Mouse (Mus musculus) naive thymus-derived CD4-positive, alpha-beta T cell, adult 5 months (primary cell): ENCODE data around the gene Gm9732. TPM values are rescaled to one million over a fixed set of nuclear protein-coding genes. Genes with fewer than 3 reads are reported as not detected.

Experiments
- polyA plus RNA-seq: library from polyadenylated mRNA; unstranded; fragments of 100-300 nt; shearing (Covaris generic); gene quantifications from one replicate; pipeline ENCODE4 v1.2.1, GENCODE M21; 2017

Gene Gm9732
- polyA plus RNA-seq = 0.76 TPM

DNA sequence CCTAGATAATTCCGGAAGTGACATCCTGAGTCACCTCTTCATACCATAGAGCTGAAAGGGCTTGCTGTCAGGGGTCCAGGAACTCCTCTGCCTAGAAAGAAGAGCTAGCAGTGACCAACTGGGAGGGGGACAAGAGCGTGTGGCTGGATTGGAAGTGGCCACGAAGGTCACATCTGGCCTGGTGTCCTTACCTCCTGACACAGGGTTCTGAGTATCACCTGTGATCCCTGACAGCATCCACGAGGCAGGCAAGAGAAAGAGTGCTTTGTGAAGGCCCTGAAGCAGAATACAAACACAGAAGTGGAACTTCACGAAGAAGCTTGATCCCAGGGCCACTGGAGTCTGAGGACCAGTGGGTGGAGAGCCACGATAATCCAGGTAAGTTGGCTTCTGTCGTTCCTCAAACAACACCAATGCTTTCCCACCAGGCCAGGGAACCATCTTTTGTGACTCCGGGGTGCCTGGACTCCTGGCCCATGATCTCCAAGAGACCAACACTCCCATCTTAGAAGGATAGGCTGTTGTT lies at the start of gene Gm9732:
TSS of gene Gm9732 (plus strand) at position 51 of the 526 bp plus-strand sequence.

DNA sequence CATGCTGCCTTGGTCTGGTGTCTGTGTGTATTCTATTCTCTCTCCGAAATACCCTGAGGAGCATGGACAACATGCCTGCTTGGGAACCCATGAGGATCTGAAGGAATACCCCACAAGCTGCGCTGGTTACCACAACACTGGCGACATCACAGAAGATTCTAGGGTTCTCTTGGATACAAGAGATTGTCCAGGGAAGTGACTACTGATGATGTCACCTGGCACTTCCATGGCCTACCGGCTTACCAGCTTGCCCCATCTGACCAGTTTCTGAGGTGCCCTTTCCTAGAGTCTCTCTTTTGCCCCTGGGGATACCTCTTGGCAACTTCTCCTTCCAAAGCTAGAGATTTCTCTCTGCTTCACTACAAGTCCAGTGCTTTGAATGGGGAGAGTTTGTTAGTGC lies 39.6 kb upstream of the Gm9732 start, which contains the start of gene Gm8122:
TSS of gene Gm8122 (minus strand) at position 101 of the 400 bp plus-strand sequence.

DNA sequence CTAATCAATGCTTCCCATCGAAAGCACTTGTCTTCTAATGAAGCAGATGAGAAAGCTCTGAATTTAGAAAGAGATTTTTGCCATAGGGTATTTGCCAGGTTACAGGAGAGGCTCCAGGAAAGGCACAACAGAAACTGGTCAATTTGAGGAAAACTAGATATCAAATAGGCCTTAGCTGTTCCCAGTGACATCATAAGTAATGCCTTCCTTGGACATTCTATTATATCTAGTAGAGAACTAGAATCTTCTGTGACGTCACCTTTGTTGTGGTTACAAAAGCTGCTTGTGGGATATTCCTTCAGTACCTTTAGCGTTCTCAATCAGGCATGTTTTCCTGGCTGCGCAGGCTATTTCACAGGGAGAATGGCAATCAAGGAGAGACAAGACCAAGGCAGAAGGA lies 16.5 kb upstream of the Gm9732 start, which contains the start of gene Gm8126:
TSS of gene Gm8126 (plus strand) at position 301 of the 400 bp plus-strand sequence.

DNA sequence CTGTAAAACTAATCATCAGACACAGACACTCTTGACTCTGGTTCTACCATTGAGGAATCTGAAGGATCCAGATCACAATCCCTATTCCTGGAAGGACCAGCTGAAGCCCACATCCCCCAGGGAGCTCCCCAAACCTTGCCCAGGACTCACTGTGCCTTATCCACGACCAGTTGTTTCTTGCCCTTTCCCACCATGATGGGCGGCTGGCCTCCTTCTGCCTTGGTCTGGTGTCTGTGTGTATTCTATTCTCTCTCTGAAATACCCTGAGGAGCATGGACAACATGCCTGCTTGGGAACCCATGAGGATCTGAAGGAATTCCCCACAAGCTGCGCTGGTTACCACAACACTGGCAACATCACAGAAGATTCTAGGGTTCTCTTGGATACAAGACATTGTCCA lies 18.7 kb downstream of the Gm9732 start, which contains the start of gene Gm8127:
TSS of gene Gm8127 (minus strand) at position 330 of the 400 bp plus-strand sequence.

DNA sequence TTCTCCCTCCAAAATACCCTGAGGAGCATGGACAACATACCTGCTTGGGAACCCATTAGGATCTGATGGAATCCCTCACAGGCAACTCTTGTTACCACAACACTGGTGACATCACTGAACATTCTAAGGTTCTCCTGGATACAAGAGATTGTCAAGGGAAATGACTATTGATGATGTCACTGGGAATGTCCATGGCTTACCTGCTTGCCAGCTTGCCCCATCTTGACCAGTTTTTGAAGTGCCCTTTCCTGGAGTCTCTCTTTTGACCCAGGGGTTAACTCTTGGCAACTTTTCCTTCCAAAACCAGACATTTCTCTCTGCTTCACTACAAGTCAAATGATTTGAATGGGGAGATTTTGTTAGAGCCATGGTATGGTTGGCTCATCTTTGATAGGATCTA lies 72.9 kb downstream of the Gm9732 start, which contains the start of gene 1700001F09Rik:
TSS of gene 1700001F09Rik (minus strand) at position 101 of the 400 bp plus-strand sequence.

Other genes with a start within 250 kb of the Gm9732 start
- gene Gm8094, start 198.4 kb upstream of the Gm9732 start, polyA plus RNA-seq = not detected
- gene Gm8104, start 174.4 kb upstream of the Gm9732 start, polyA plus RNA-seq = not detected
- not detected for gene Gm7233, start 95.2 kb upstream of the Gm9732 start, polyA plus RNA-seq
- not detected for gene Gm8122, start 39.7 kb upstream of the Gm9732 start, polyA plus RNA-seq
- not detected for gene Gm8126, start 16.4 kb upstream of the Gm9732 start, polyA plus RNA-seq
- not detected for gene Gm8127, start 18.8 kb downstream of the Gm9732 start, polyA plus RNA-seq
- gene 1700001F09Rik, start 72.8 kb downstream of the Gm9732 start, polyA plus RNA-seq = not detected
- gene Gm8138, start 141.3 kb downstream of the Gm9732 start, polyA plus RNA-seq = not detected